Mouse (Mus musculus): ENCODE measurements at regions not wholly inside any gene's neighbourhood (a gene's known extent, or its start where the extent isn't known, plus 50 kb on each side); places are given as distances from the start of the nearest gene placed in this dataset.

GRCm38 (mm10) chr19:16075512-16076086, 57.0 kb upstream of the Gnaq start:
- Histone ChIP-seq H3K27me3 (ENCODE audit: insufficient read depth, low read length) (no peaks in the 10 kb centered on the region), H3K4me3 (ENCODE audit: low read length) (no peak overlapping the region), H3K4me1 (ENCODE audit: insufficient read depth, low read length) (peaks cover 4% of the 10 kb centered on the region; the same call in 1 of the 2 replicates), H3K27ac (ENCODE audit: low read length) (no peak overlapping the region), H3K36me3 (ENCODE audit: insufficient read depth, low read length) (no peaks in the 10 kb centered on the region), H3K9me3 (ENCODE audit: low read length) (peaks cover 7% of the 10 kb centered on the region), H3K4me2 (replicated peaks; ENCODE audit: low read depth, low read length) (no peak overlapping the region), H3K9ac (replicated peaks; ENCODE audit: low read length) (no peak overlapping the region)
- 50% methylated on average over 2 of the region's 2 CpGs for WGBS
- no peak for ATAC-seq (ENCODE audit: low FRiP score, low TSS enrichment)

- H3K27me3 ChIP-seq (ENCODE audit: insufficient read depth, low read length), result no peaks in the 10 kb centered on the region
- H3K36me3 ChIP-seq (ENCODE audit: insufficient read depth, low read length), result no peaks in the 10 kb centered on the region
- H3K4me2 ChIP-seq (replicated peaks; ENCODE audit: low read depth, low read length), result no peak overlapping the region
- no peak overlapping the region for H3K27ac ChIP-seq (ENCODE audit: low read length)
- H3K4me1 ChIP-seq (ENCODE audit: insufficient read depth, low read length), result peaks cover 4% of the 10 kb centered on the region; the same call in 1 of the 2 replicates
- no peak for ATAC-seq (ENCODE audit: low FRiP score, low TSS enrichment)
- no peak overlapping the region for H3K9ac ChIP-seq (replicated peaks; ENCODE audit: low read length)
- no peak overlapping the region for H3K4me3 ChIP-seq (ENCODE audit: low read length)
- WGBS, result 92% methylated on average over 1 of the region's 1 CpGs
- H3K9me3 ChIP-seq (ENCODE audit: low read length), result peaks cover 3% of the 10 kb centered on the region; the same call in 1 of the 2 replicates
Measured at GRCm38 (mm10) chr19:16075026-16075425, 57.6 kb upstream of the Gnaq start.

GRCm38 (mm10) chr19:16067314-16067713, 65.3 kb upstream of the Gnaq start:
- H3K9me3 ChIP-seq (ENCODE audit: low read length), result no peaks in the 10 kb centered on the region
- no peak for ATAC-seq (ENCODE audit: low FRiP score, low TSS enrichment)
- no peak overlapping the region for H3K9ac ChIP-seq (replicated peaks; ENCODE audit: low read length)
- WGBS, result 75% methylated on average over 6 of the region's 6 CpGs
- H3K27ac ChIP-seq (ENCODE audit: low read length), result no peak overlapping the region
- no peak overlapping the region for H3K4me2 ChIP-seq (replicated peaks; ENCODE audit: low read depth, low read length)
- no peaks in the 10 kb centered on the region for H3K4me1 ChIP-seq (ENCODE audit: insufficient read depth, low read length)
- H3K4me3 ChIP-seq (ENCODE audit: low read length), result no peak overlapping the region
- no peaks in the 10 kb centered on the region for H3K27me3 ChIP-seq (ENCODE audit: insufficient read depth, low read length)
- H3K36me3 ChIP-seq (ENCODE audit: insufficient read depth, low read length), result no peaks in the 10 kb centered on the region

- Histone ChIP-seq H3K27me3 (ENCODE audit: insufficient read depth, low read length) (no peaks in the 10 kb centered on the region), H3K9me3 (ENCODE audit: low read length) (no peaks in the 10 kb centered on the region), H3K4me1 (ENCODE audit: insufficient read depth, low read length) (0 out of 2 replicates have a peak, but pooled peaks cover 6% of the 10 kb centered on the region), H3K9ac (replicated peaks; ENCODE audit: low read length) (no peak overlapping the region), H3K4me3 (ENCODE audit: low read length) (no peak overlapping the region), H3K36me3 (ENCODE audit: insufficient read depth, low read length) (no peaks in the 10 kb centered on the region), H3K4me2 (replicated peaks; ENCODE audit: low read depth, low read length) (no peak overlapping the region), H3K27ac (ENCODE audit: low read length) (no peak overlapping the region)
- no peak for ATAC-seq (ENCODE audit: low FRiP score, low TSS enrichment)
- WGBS, result 82% methylated on average over 3 of the region's 3 CpGs
Measured at GRCm38 (mm10) chr19:16064911-16065310, 67.7 kb upstream of the Gnaq start.

GRCm38 (mm10) chr19:16063916-16064580, 68.6 kb upstream of the Gnaq start:
- Histone ChIP-seq H3K9me3 (ENCODE audit: low read length) (no peaks in the 10 kb centered on the region), H3K4me1 (ENCODE audit: insufficient read depth, low read length) (0 out of 2 replicates have a peak, but pooled peaks cover 6% of the 10 kb centered on the region), H3K27ac (ENCODE audit: low read length) (no peak overlapping the region), H3K4me2 (replicated peaks; ENCODE audit: low read depth, low read length) (peak overlapping the region; percentile 44), H3K27me3 (ENCODE audit: insufficient read depth, low read length) (no peaks in the 10 kb centered on the region; the same call in 1 of the 2 replicates), H3K9ac (replicated peaks; ENCODE audit: low read length) (peak overlapping the region; percentile 47), H3K4me3 (ENCODE audit: low read length) (peak overlapping the region; percentile 13), H3K36me3 (ENCODE audit: insufficient read depth, low read length) (no peaks in the 10 kb centered on the region)
- 13% methylated on average over 12 of the region's 12 CpGs for WGBS
- ATAC-seq (ENCODE audit: low FRiP score, low TSS enrichment), result peak; percentile 69

- Histone ChIP-seq H3K9me3 (ENCODE audit: low read length) (no peaks in the 10 kb centered on the region), H3K27ac (ENCODE audit: low read length) (no peak overlapping the region), H3K4me1 (ENCODE audit: insufficient read depth, low read length) (0 out of 2 replicates have a peak, but pooled peaks cover 6% of the 10 kb centered on the region), H3K36me3 (ENCODE audit: insufficient read depth, low read length) (no peaks in the 10 kb centered on the region), H3K4me2 (replicated peaks; ENCODE audit: low read depth, low read length) (peak overlapping the region; percentile 44; the same call in 1 of the 2 replicates), H3K27me3 (ENCODE audit: insufficient read depth, low read length) (no peaks in the 10 kb centered on the region; the same call in 1 of the 2 replicates), H3K9ac (replicated peaks; ENCODE audit: low read length) (no peak overlapping the region), H3K4me3 (ENCODE audit: low read length) (no peak overlapping the region)
- ATAC-seq (ENCODE audit: low FRiP score, low TSS enrichment), result 0 out of 2 replicates have a peak, but pooled peaks have one; percentile 31
- WGBS, result 56% methylated on average over 8 of the region's 8 CpGs
Measured at GRCm38 (mm10) chr19:16063533-16063915, 69.1 kb upstream of the Gnaq start.

- Histone ChIP-seq H3K4me3 (ENCODE audit: low read length) (peak overlapping the region; percentile 20), H3K36me3 (ENCODE audit: insufficient read depth, low read length) (no peaks in the 10 kb centered on the region), H3K27ac (ENCODE audit: low read length) (no peak overlapping the region), H3K4me2 (replicated peaks; ENCODE audit: low read depth, low read length) (peak overlapping the region; percentile 46), H3K9ac (replicated peaks; ENCODE audit: low read length) (no peak overlapping the region), H3K4me1 (ENCODE audit: insufficient read depth, low read length) (0 out of 2 replicates have a peak, but pooled peaks cover 6% of the 10 kb centered on the region), H3K9me3 (ENCODE audit: low read length) (no peaks in the 10 kb centered on the region), H3K27me3 (ENCODE audit: insufficient read depth, low read length) (no peaks in the 10 kb centered on the region; the same call in 1 of the 2 replicates)
- no peak for ATAC-seq (ENCODE audit: low FRiP score, low TSS enrichment)
- 47% methylated on average over 11 of the region's 11 CpGs for WGBS
Measured at GRCm38 (mm10) chr19:16061821-16062220, 70.8 kb upstream of the Gnaq start.

- 0 out of 2 replicates have a peak, but pooled peaks cover 6% of the 10 kb centered on the region for H3K4me1 ChIP-seq (ENCODE audit: insufficient read depth, low read length)
- H3K27ac ChIP-seq (ENCODE audit: low read length), result no peak overlapping the region
- no peak for ATAC-seq (ENCODE audit: low FRiP score, low TSS enrichment)
- H3K4me3 ChIP-seq (ENCODE audit: low read length), result no peak overlapping the region
- H3K4me2 ChIP-seq (replicated peaks; ENCODE audit: low read depth, low read length), result no peak overlapping the region
- 91% methylated on average over 4 of the region's 4 CpGs for WGBS
- H3K27me3 ChIP-seq (ENCODE audit: insufficient read depth, low read length), result no peaks in the 10 kb centered on the region; the same call in 1 of the 2 replicates
- H3K9ac ChIP-seq (replicated peaks; ENCODE audit: low read length), result no peak overlapping the region
- no peaks in the 10 kb centered on the region for H3K36me3 ChIP-seq (ENCODE audit: insufficient read depth, low read length)
- H3K9me3 ChIP-seq (ENCODE audit: low read length), result no peaks in the 10 kb centered on the region
Measured at GRCm38 (mm10) chr19:16059026-16059425, 73.6 kb upstream of the Gnaq start.

GRCm38 (mm10) chr19:16050220-16051055, 65.6 kb upstream of the Cep78 start:
- Histone ChIP-seq H3K27me3 (ENCODE audit: insufficient read depth, low read length) (no peaks in the 10 kb centered on the region), H3K36me3 (ENCODE audit: insufficient read depth, low read length) (no peaks in the 10 kb centered on the region), H3K4me1 (ENCODE audit: insufficient read depth, low read length) (peaks cover 8% of the 10 kb centered on the region; the same call in 1 of the 2 replicates), H3K4me2 (replicated peaks; ENCODE audit: low read depth, low read length) (peak overlapping the region; percentile 52), H3K9ac (replicated peaks; ENCODE audit: low read length) (no peak overlapping the region), H3K27ac (ENCODE audit: low read length) (no peak overlapping the region), H3K9me3 (ENCODE audit: low read length) (no peaks in the 10 kb centered on the region), H3K4me3 (ENCODE audit: low read length) (peak overlapping the region; percentile 38)
- ATAC-seq (ENCODE audit: low FRiP score, low TSS enrichment), result no peak
- WGBS, result 29% methylated on average over 17 of the region's 18 CpGs

All from kidney, embryonic 16.5 days (tissue).